Mouse (Mus musculus): ENCODE measurements at regions not wholly inside any gene's neighbourhood (a gene's known extent, or its start where the extent isn't known, plus 50 kb on each side); places are given as distances from the start of the nearest gene placed in this dataset.
"Not testable (repeated sequence)": the region's sequence is repeated elsewhere in the genome, so short reads cannot be mapped to it uniquely, and the experiment has no call there.

DNA sequence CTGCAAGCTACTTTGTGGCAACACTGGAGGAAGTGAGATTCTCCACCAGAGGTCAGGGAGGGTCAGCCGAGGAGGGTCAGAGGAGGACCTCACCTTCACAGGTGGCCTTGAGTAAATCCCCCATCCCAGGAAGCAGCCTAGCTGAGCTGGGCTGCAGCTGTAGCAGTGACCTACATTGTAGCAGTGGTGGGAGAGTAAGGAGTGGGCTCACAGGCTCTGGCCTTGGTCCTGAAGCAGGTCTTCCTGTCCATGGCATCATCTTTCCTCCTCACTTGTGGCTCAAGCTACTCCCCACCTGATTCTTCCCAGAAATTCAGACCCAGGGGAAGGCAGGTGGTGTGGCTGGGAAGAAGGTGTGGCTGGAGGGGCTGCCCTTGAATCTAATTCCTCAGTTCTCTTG lies 84.3 kb downstream of the 1810013L24Rik start:
- 20% methylated on average over 1 of the region's 1 CpGs for WGBS
- H3K36me3 ChIP-seq (ENCODE audit: control insufficient read depth, insufficient read depth, low read length); H3K4me3 ChIP-seq (ENCODE audit: insufficient read depth, low read depth, low read length); H3K27me3 ChIP-seq (replicated peaks; ENCODE audit: control insufficient read depth, insufficient read depth, low read length); H3K4me1 ChIP-seq (ENCODE audit: control insufficient read depth, insufficient read depth, low read length); H3K27ac ChIP-seq (ENCODE audit: insufficient read depth, low read depth, low read length); DNase-seq: not testable (repeated sequence)

DNA sequence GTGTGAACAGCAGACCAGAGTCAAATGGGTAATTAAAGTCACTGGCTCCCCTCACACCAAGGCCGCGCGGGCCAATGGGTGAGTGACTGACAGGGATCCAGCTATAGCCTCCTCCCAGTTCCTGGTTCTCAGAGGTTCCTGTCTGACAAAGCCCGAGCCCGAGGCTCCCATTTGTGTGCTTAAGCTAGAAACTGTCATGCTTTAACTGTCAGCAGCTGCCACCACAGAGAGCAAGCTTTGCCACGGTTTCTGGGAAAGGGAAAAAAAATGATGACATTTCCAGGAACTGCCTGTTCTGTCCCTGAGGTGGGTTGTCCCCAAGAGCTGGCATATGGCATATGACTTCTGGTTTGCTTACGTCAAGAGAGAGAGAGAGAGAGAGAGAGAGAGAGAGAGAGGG lies 86.2 kb downstream of the 1810013L24Rik start:
- Histone ChIP-seq H3K4me1 (ENCODE audit: control insufficient read depth, insufficient read depth, low read length) (no peaks in the 10 kb centered on the region), H3K27me3 (replicated peaks; ENCODE audit: control insufficient read depth, insufficient read depth, low read length) (no peaks in the 10 kb centered on the region), H3K27ac (ENCODE audit: insufficient read depth, low read depth, low read length) (no peak overlapping the region), H3K36me3 (ENCODE audit: control insufficient read depth, insufficient read depth, low read length) (no peaks in the 10 kb centered on the region), H3K4me3 (ENCODE audit: insufficient read depth, low read depth, low read length) (no peak overlapping the region)
- no peak for DNase-seq
- TF ChIP-seq POLR2A (IDR thresholded peaks at IDR 0.05; ENCODE audit: low read depth, low read length) (no peak), CTCF (conservative IDR thresholded peaks at IDR 0.05; ENCODE audit: insufficient read depth, insufficient read length, low read depth, low read length) (no peak)
- 10% methylated on average over 7 of the region's 7 CpGs for WGBS

DNA sequence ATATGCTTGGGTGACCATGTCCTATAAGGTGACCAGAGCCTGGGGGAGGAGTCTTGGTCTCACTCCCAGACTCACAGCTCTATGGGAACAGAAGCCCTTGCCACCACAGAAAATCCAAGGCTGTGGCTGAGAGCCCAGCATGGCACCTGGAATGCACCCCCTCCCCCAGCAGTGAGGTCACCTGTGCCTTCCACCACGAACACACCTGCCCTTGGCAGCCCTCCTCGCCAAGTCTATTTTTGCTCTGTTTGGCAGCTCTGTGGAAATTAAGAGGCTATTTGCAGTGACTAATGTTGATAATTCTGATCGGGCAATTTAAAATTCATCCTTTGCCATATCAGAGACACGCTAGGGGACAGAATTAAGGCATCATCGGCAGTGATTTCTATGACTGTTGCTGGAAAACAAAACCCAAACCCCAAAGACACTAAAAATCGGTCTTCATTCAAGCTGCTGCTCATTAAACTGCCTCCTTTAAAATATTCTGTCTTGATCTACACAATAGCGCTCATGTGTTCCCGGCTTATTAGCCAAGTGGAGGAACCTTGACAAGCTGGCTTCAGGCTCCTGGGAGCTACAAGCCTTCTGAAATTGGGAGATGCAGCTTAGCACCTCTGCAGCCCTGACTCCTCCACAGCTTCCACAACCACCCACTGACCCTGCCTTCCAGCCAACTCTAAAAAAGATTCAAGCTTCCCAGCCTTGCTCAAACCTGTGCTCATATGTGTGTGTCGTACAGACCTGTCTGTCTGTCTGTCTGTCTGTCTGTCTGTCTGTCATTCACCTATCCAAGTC lies 89.0 kb downstream of the 1810013L24Rik start:
- Histone ChIP-seq H3K36me3 (ENCODE audit: control insufficient read depth, insufficient read depth, low read length) (no peaks in the 10 kb centered on the region), H3K4me1 (ENCODE audit: control insufficient read depth, insufficient read depth, low read length) (no peaks in the 10 kb centered on the region), H3K4me3 (ENCODE audit: insufficient read depth, low read depth, low read length) (no peak overlapping the region), H3K27ac (ENCODE audit: insufficient read depth, low read depth, low read length) (no peak overlapping the region), H3K27me3 (replicated peaks; ENCODE audit: control insufficient read depth, insufficient read depth, low read length) (no peaks in the 10 kb centered on the region)
- whole genome bisulfite sequencing = 81% methylated on average over 9 of the region's 9 CpGs
- TF ChIP-seq POLR2A (IDR thresholded peaks at IDR 0.05; ENCODE audit: low read depth, low read length) (no peak), CTCF (conservative IDR thresholded peaks at IDR 0.05; ENCODE audit: insufficient read depth, insufficient read length, low read depth, low read length) (no peak)
- no peak for DNase-seq

DNA sequence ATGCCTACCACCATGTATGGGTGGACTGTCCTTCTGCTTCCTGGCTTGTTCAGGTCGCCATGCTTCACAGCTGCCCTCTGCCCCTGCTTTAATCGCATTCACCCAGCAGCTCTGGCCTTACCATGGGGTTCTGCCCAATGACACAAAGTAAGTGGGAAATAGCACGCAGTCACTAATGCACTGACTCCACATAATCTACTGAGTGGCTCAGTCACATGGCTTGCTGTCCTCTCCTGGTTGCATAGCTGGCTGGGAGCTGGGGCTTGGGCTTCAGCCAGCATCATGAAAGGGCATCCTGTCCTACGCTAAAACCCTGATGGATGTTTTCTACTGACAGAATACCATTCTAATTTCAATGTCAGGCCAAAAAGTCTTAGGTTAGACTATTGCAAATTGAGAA lies 94.8 kb downstream of the 1810013L24Rik start:
- H3K27ac ChIP-seq (ENCODE audit: insufficient read depth, low read depth, low read length) = no peak overlapping the region
- H3K4me1 ChIP-seq (ENCODE audit: control insufficient read depth, insufficient read depth, low read length) = no peaks in the 10 kb centered on the region
- no peaks in the 10 kb centered on the region for H3K27me3 ChIP-seq (replicated peaks; ENCODE audit: control insufficient read depth, insufficient read depth, low read length)
- no peak for DNase-seq
- no peaks in the 10 kb centered on the region for H3K36me3 ChIP-seq (ENCODE audit: control insufficient read depth, insufficient read depth, low read length)
- TF ChIP-seq CTCF (conservative IDR thresholded peaks at IDR 0.05; ENCODE audit: insufficient read depth, insufficient read length, low read depth, low read length) = no peak
- no peak for TF ChIP-seq POLR2A (IDR thresholded peaks at IDR 0.05; ENCODE audit: low read depth, low read length)
- no peak overlapping the region for H3K4me3 ChIP-seq (ENCODE audit: insufficient read depth, low read depth, low read length)
- 79% methylated on average over 4 of the region's 4 CpGs for WGBS

DNA sequence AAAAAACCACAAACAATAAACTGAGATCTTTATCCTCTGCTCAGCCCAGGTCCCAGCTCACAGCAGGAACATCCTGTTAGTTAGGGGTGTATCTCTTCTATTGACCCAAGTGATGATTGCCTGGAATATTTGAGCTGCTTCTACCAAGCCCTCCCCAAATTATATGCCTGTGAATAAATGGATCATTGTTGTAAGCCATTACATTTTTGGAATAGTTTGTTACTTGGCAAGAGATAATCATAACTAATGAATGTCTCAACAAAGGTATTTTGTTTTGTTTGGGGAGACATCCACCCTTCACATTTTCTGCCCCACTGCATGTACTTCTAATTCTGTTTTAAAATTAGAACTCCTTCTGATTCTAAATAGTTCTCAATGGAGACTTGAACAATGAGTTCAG lies 102.1 kb downstream of the 1810013L24Rik start:
- Histone ChIP-seq H3K27me3 (replicated peaks; ENCODE audit: control insufficient read depth, insufficient read depth, low read length) (no peaks in the 10 kb centered on the region; the same call in 1 of the 2 replicates), H3K4me3 (ENCODE audit: insufficient read depth, low read depth, low read length) (no peak overlapping the region), H3K4me1 (ENCODE audit: control insufficient read depth, insufficient read depth, low read length) (no peaks in the 10 kb centered on the region), H3K27ac (ENCODE audit: insufficient read depth, low read depth, low read length) (no peak overlapping the region), H3K36me3 (ENCODE audit: control insufficient read depth, insufficient read depth, low read length) (no peaks in the 10 kb centered on the region)
- DNase-seq = no peak
- TF ChIP-seq CTCF (conservative IDR thresholded peaks at IDR 0.05; ENCODE audit: insufficient read depth, insufficient read length, low read depth, low read length) (no peak), POLR2A (IDR thresholded peaks at IDR 0.05; ENCODE audit: low read depth, low read length) (no peak)

DNA sequence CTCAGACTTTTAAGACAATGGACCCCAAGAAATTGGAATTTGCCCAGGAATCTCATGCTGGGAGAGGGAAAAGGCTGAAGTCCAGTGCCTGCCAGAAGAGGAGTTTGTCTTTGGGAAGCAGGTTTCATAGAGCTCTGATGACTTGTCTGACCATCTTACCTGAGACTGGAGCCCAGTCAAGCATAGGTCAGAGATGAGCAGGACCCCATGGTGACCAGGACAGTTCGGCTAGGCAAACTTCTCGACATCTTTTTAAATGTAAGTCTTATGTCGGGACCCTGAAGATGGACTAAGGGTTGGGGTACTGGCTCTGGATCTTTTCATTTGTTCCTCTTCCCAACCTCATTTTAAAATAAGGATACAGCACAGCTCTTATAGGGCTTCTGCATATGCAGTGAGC lies 103.2 kb downstream of the 1810013L24Rik start:
- no peak overlapping the region for H3K4me3 ChIP-seq (ENCODE audit: insufficient read depth, low read depth, low read length)
- H3K36me3 ChIP-seq (ENCODE audit: control insufficient read depth, insufficient read depth, low read length) = no peaks in the 10 kb centered on the region
- H3K4me1 ChIP-seq (ENCODE audit: control insufficient read depth, insufficient read depth, low read length) = no peaks in the 10 kb centered on the region
- WGBS = 91% methylated on average over 3 of the region's 3 CpGs
- no peak for DNase-seq
- H3K27me3 ChIP-seq (replicated peaks; ENCODE audit: control insufficient read depth, insufficient read depth, low read length) = no peaks in the 10 kb centered on the region; the same call in 1 of the 2 replicates
- TF ChIP-seq CTCF (conservative IDR thresholded peaks at IDR 0.05; ENCODE audit: insufficient read depth, insufficient read length, low read depth, low read length) (no peak), POLR2A (IDR thresholded peaks at IDR 0.05; ENCODE audit: low read depth, low read length) (no peak)
- no peak overlapping the region for H3K27ac ChIP-seq (ENCODE audit: insufficient read depth, low read depth, low read length)

DNA sequence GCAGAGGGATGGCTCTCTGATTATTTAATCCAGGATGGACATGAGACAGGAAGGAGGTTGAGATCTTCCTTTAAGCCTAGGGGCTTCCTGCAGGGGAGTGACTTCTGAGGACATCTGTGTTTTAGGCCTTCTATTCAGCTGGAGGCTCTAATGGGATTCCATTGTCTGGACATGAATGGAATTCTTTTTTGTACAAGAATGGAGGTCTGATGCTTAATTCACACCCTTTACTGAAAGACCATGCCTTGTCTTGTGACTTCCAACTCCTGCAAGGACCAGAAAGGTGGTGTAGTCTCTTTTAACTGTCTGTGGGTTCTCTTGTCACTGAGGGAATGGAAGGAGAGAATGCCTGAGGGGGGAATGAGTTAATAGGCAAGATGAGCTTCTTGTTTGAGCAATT lies 106.5 kb downstream of the 1810013L24Rik start:
- no peak for DNase-seq
- TF ChIP-seq POLR2A (IDR thresholded peaks at IDR 0.05; ENCODE audit: low read depth, low read length) = no peak
- TF ChIP-seq CTCF (conservative IDR thresholded peaks at IDR 0.05; ENCODE audit: insufficient read depth, insufficient read length, low read depth, low read length) = no peak
- H3K4me3 ChIP-seq (ENCODE audit: insufficient read depth, low read depth, low read length) = no peak overlapping the region
- H3K36me3 ChIP-seq (ENCODE audit: control insufficient read depth, insufficient read depth, low read length) = no peaks in the 10 kb centered on the region
- no peaks in the 10 kb centered on the region for H3K27me3 ChIP-seq (replicated peaks; ENCODE audit: control insufficient read depth, insufficient read depth, low read length)
- H3K4me1 ChIP-seq (ENCODE audit: control insufficient read depth, insufficient read depth, low read length) = no peaks in the 10 kb centered on the region
- no peak overlapping the region for H3K27ac ChIP-seq (ENCODE audit: insufficient read depth, low read depth, low read length)

Measured in kidney, adult 2 months (tissue).